Mouse (Mus musculus) Muller cell, postnatal 12 days (primary cell): Measurements from ENCODE around the gene Rab12.

Experiments
- DNase-seq: peaks from one replicate; pipeline ENCODE4 v3.0.0-alpha.2; 2015; ENCODE audit errors: inconsistent ontology term

The Rab12 gene

GRCm38 (mm10) chr17:66502865-66503264, 16.7 kb downstream of the Rab12 start:
- no peak for DNase-seq

GRCm38 (mm10) chr17:66498598-66498997, 20.9 kb downstream of the Rab12 start:
- DNase-seq = no peak

- DNase-seq = no peak
Observed at GRCm38 (mm10) chr17:66496589-66496988, 22.9 kb downstream of the Rab12 start.

GRCm38 (mm10) chr17:66490022-66490601, 29.4 kb downstream of the Rab12 start:
- peak; percentile 35 for DNase-seq

- DNase-seq = no peak
Observed at GRCm38 (mm10) chr17:66486576-66486975, 33.0 kb downstream of the Rab12 start.

- peak; percentile 75 for DNase-seq
Observed at GRCm38 (mm10) chr17:66485742-66486141, 33.8 kb downstream of the Rab12 start.

GRCm38 (mm10) chr17:66484965-66485364, 34.6 kb downstream of the Rab12 start:
- no peak for DNase-seq

- DNase-seq = no peak
Observed at GRCm38 (mm10) chr17:66483651-66484454, 35.7 kb downstream of the Rab12 start.

- DNase-seq = no peak
Observed at GRCm38 (mm10) chr17:66481295-66481694, 38.2 kb downstream of the Rab12 start.

- DNase-seq = no peak
Observed at GRCm38 (mm10) chr17:66480491-66481278, 38.8 kb downstream of the Rab12 start.

- no peak for DNase-seq
Observed at GRCm38 (mm10) chr17:66479813-66480490, 39.6 kb downstream of the Rab12 start.

- no peak for DNase-seq
Observed at GRCm38 (mm10) chr17:66479311-66479710, 40.2 kb downstream of the Rab12 start.

- DNase-seq = no peak
Observed at GRCm38 (mm10) chr17:66473205-66473604, 46.3 kb downstream of the Rab12 start.

GRCm38 (mm10) chr17:66471775-66472174, 47.8 kb downstream of the Rab12 start:
- DNase-seq = no peak

GRCm38 (mm10) chr17:66471252-66471651, 48.3 kb downstream of the Rab12 start:
- DNase-seq = no peak

GRCm38 (mm10) chr17:66470020-66470419, 49.5 kb downstream of the Rab12 start:
- DNase-seq = no peak

GRCm38 (mm10) chr17:66457278-66457677, 62.3 kb downstream of the Rab12 start:
- no peak for DNase-seq

- peak; percentile 75 for DNase-seq
Observed at GRCm38 (mm10) chr17:66451143-66451542, 68.4 kb downstream of the Rab12 start.

- no peak for DNase-seq
Observed at GRCm38 (mm10) chr17:66450526-66451070, 68.9 kb downstream of the Rab12 start.

GRCm38 (mm10) chr17:66449460-66450341, 69.8 kb downstream of the Rab12 start, which contains the start of gene Mtcl1:
TSS of gene Mtcl1 (minus strand) at chr17:66449750.
- DNase-seq = peak; percentile 89
